Mouse (Mus musculus) kidney, adult 2 months (tissue): ENCODE data around the gene Apbb1ip. TPM values are rescaled to one million over a fixed set of nuclear protein-coding genes. Genes with fewer than 3 reads are reported as not detected.
A peak's percentile ranks its signal among the peaks of the same experiment; 100 is the strongest.

ENCODE experiments used
- DNase-seq: peaks from one replicate; pipeline ENCODE4 v3.0.0; 2021
- H3K27ac ChIP-seq: fragments of 200-500 bp; 2 replicates; pipeline ENCODE4 v1.5.1; 2012; ENCODE audit warnings: low read depth, low read length, control low read depth, inconsistent platforms; ENCODE audit not compliant: insufficient read depth
- H3K27me3 ChIP-seq: fragments of 200-500 bp; replicated peaks from 2 replicates; pipeline ENCODE4 v1.6.1; 2012; ENCODE audit warnings: mild to moderate bottlenecking, moderate library complexity, low read length, inconsistent platforms; ENCODE audit not compliant: control insufficient read depth, insufficient read depth
- H3K36me3 ChIP-seq: fragments of 200-500 bp; 2 replicates; pipeline ENCODE4 v1.6.1; 2012; ENCODE audit warnings: mild to moderate bottlenecking, moderate library complexity, low read length, inconsistent platforms; ENCODE audit not compliant: control insufficient read depth, insufficient read depth
- H3K4me1 ChIP-seq: fragments of 200-500 bp; 2 replicates; pipeline ENCODE4 v1.6.1; 2011; ENCODE audit warnings: low read length; ENCODE audit not compliant: control insufficient read depth, insufficient read depth
- H3K4me3 ChIP-seq: fragments of 200-500 bp; 2 replicates; pipeline ENCODE4 v1.5.1; 2011; ENCODE audit warnings: mild to moderate bottlenecking, low read depth, low read length, control low read depth; ENCODE audit not compliant: insufficient read depth
- CTCF ChIP-seq: fragments of 200-500 bp; conservative IDR thresholded peaks from 2 replicates; pipeline ENCODE4 v1.5.1; 2011; ENCODE audit warnings: low read depth, mild to moderate bottlenecking, control low read depth, low read length, moderate library complexity, mixed read lengths; ENCODE audit not compliant: insufficient read depth, insufficient read length
- POLR2A ChIP-seq: fragments of 200-500 bp; IDR thresholded peaks from one replicate; pipeline ENCODE4 v1.6.1; 2011; ENCODE audit warnings: low read depth, low read length, control low read depth
- WGBS: fragments of 180-500 bp; shearing (Covaris S2); methylation state at CpG from one replicate; pipeline ENCODE4 v1.1.7; 2018; 5-methylcytosine and 5-hydroxymethylcytosine counted together
- polyA plus RNA-seq: library from polyadenylated mRNA; depleted of rRNA; stranded (reverse); fragments of >200 nt; gene quantifications from 2 replicates; pipeline ENCODE4 v1.2.3, GENCODE M21; 2012; rRNA removed

Apbb1ip gene
- polyA plus RNA-seq, 1 experiment = 2.0 TPM

- peak overlapping the region; percentile 62 for H3K27ac ChIP-seq
- no peaks in the 10 kb centered on the region for H3K27me3 ChIP-seq
- 21% methylated on average over 9 of the region's 9 CpGs for WGBS
- peak overlapping the region; percentile 77 for H3K4me3 ChIP-seq
- TF ChIP-seq POLR2A = no peak
- no peak for TF ChIP-seq CTCF
- DNase-seq = no peak
- no peaks in the 10 kb centered on the region for H3K36me3 ChIP-seq
- H3K4me1 ChIP-seq = no peaks in the 10 kb centered on the region
These were observed 121.0 kb downstream of the Apbb1ip start for GRCm38 (mm10) chr2:22894932-22895281.

- H3K36me3 ChIP-seq = no peaks in the 10 kb centered on the region
- peak within 1 kb of the TSS; percentile 62 for H3K27ac ChIP-seq
- peak; percentile 95 for DNase-seq
- under 1% methylated on average over 81 of the region's 81 CpGs for WGBS
- H3K4me1 ChIP-seq = no peaks in the 10 kb centered on the region
- H3K4me3 ChIP-seq = peak within 1 kb of the TSS; percentile 77
- peak; percentile 84 for TF ChIP-seq POLR2A
- TF ChIP-seq CTCF = no peak
- H3K27me3 ChIP-seq = no peaks in the 10 kb centered on the region
These were observed 121.7 kb downstream of the Apbb1ip start, which contains the start of gene Pdss1 for GRCm38 (mm10) chr2:22895282-22896273. Pdss1 (plus strand) TSS chr2:22895522.

GRCm38 (mm10) chr2:22903947-22904346, 130.1 kb downstream of the Apbb1ip start:
- no peaks in the 10 kb centered on the region for H3K4me1 ChIP-seq
- H3K4me3 ChIP-seq = no peak overlapping the region
- no peaks in the 10 kb centered on the region for H3K27me3 ChIP-seq
- WGBS = 96% methylated on average over 3 of the region's 3 CpGs
- H3K27ac ChIP-seq = no peak overlapping the region
- no peak for TF ChIP-seq POLR2A
- no peak for TF ChIP-seq CTCF
- no peak for DNase-seq
- H3K36me3 ChIP-seq = peaks cover 4% of the 10 kb centered on the region

- peaks cover 3% of the 10 kb centered on the region; the same call in 1 of the 2 replicates for H3K4me1 ChIP-seq
- WGBS = 59% methylated on average over 3 of the region's 3 CpGs
- no peaks in the 10 kb centered on the region for H3K27me3 ChIP-seq
- H3K36me3 ChIP-seq = peaks cover 5% of the 10 kb centered on the region
- TF ChIP-seq CTCF (no peak), POLR2A (no peak)
- H3K27ac ChIP-seq = peak overlapping the region; percentile 89
- DNase-seq = peak; percentile 85
- no peak overlapping the region for H3K4me3 ChIP-seq
These were observed 140.5 kb downstream of the Apbb1ip start for GRCm38 (mm10) chr2:22914421-22914820.

- peaks cover 3% of the 10 kb centered on the region; the same call in 1 of the 2 replicates for H3K4me1 ChIP-seq
- H3K27me3 ChIP-seq = no peaks in the 10 kb centered on the region
- no peak overlapping the region for H3K27ac ChIP-seq
- no peak overlapping the region for H3K4me3 ChIP-seq
- peaks cover 5% of the 10 kb centered on the region for H3K36me3 ChIP-seq
- TF ChIP-seq POLR2A = no peak
- TF ChIP-seq CTCF = no peak
- 96% methylated on average over 2 of the region's 2 CpGs for WGBS
- DNase-seq = no peak
These were observed 144.8 kb downstream of the Apbb1ip start for GRCm38 (mm10) chr2:22918651-22919050.

Other genes with a start within 250 kb of the Apbb1ip start
- not detected in 2 replicates for gene Gad2, start 151.9 kb upstream of the Apbb1ip start, polyA plus RNA-seq
- gene Pdss1, start 121.4 kb downstream of the Apbb1ip start, polyA plus RNA-seq = 8.9 and 9.9 TPM in 2 replicates